Mouse (Mus musculus) megakaryocyte, embryonic 14.5 days (primary cell): Measurements from ENCODE around the gene Gm43638.

Source experiments
- FLI1 ChIP-seq: IDR thresholded peaks from 2 replicates; pipeline ENCODE4 v1.6.1; 2012; ENCODE audit warnings: low read length, inconsistent platforms, mixed read lengths
- GATA1 ChIP-seq: IDR thresholded peaks from 3 replicates; pipeline ENCODE4 v1.6.1; 2012; ENCODE audit warnings: mixed read lengths, low read length, inconsistent platforms, borderline replicate concordance

DNA sequence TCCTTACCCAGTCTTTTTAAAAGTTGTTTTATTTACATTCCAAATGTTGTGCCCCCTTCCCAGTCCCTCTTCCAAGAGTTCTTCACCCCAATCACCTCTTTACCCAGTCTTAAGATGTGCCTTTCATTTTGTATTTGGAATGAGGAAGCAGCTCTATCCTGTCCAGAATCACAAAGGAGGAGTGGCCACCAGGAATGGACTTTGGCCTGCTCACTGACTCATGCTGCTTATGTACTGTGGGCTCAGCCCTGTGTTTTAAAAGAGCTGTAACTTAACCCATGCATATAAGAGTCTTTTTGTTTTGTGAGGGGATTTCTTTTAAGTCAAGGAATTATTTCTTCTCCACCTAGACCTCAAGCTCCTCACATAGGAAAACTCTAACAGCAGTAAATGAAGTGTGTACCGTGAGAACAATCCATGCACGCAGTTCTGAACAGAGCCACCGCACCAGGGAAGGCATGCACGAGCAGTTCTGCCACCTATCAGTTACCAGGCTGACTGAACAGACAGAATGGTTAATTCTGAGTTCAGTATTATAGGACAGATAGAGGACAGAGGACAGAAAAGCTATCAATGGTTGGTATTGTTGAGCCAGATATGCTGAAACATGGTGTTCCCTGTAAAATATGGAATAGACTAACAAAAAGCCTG, 49.5 kb upstream of the Gm43638 start:
- TF ChIP-seq GATA1 (no peak), FLI1 (no peak)
